ENCODE assay signal across 14 mouse cellular contexts in genomic region chr5:125443335-125443734, GRCm38 (mm10). TPM values are rescaled to one million over a fixed set of nuclear protein-coding genes. Genes with fewer than 3 reads are reported as not detected.
A peak's percentile ranks its signal among the peaks of the same experiment; 100 is the strongest.
DNase-seq lines count a peak whose midpoint lies in the region; ATAC-seq and TF ChIP-seq lines count a peak whose summit lies in the region.
"Had no signal": no experiment of that assay in that cellular context is flagged by ENCODE, and none has a peak within 500 bp of the region (broad histone marks: within the 10 kb centered on the region; RNA-seq: fewer than 3 reads in every experiment).

No protein-coding gene starts in this region.

- TF ChIP-seq POLR2A in liver, adult 2 months (IDR thresholded peaks at IDR 0.05; ENCODE audit: extremely low read depth, insufficient read depth, low read length) = no peak
- no peak for TF ChIP-seq POLR2A in MEL (IDR thresholded peaks at IDR 0.05; ENCODE audit: control insufficient read depth in 1 of 2, insufficient read depth in 1 of 2, low read depth in 1 of 2, low read length in 2 of 2, poor library complexity in 1 of 2)

- no peak overlapping the region for H3K4me3 ChIP-seq in gastrocnemius, adult 2 months
- H3K4me3 ChIP-seq in liver, adult 2 months (ENCODE audit: insufficient read depth, low read depth, low read length) = no peak overlapping the region
- peak overlapping the region; percentile 89 to 98 for H3K4me3 ChIP-seq in MEL (ENCODE audit: control insufficient read depth in 1 of 2, insufficient read depth in 1 of 2, low read depth in 2 of 2, low read length in 2 of 2)
- no peak overlapping the region for H3K4me3 ChIP-seq in liver, postnatal 0 days (ENCODE audit: low read depth, low read length)

- no peak for ATAC-seq in liver, postnatal 0 days
- ATAC-seq: forebrain, embryonic 16.5 days had no signal

- intact Hi-C loops in gastrocnemius, adult 2 months (cut with DNase I) = no loop called here
- intact Hi-C loops in gastrocnemius, postnatal 36 days (cut with DNase I) = no loop called here

- no peaks in the 10 kb centered on the region for H3K27me3 ChIP-seq in liver, adult 2 months (ENCODE audit: control insufficient read depth, insufficient read depth, low read length)
- no peaks in the 10 kb centered on the region for H3K27me3 ChIP-seq in MEL (ENCODE audit: control insufficient read depth in 1 of 2, insufficient read depth in 2 of 2, low read length in 2 of 2)
- H3K27me3 ChIP-seq in liver, postnatal 0 days (ENCODE audit: insufficient read depth, low read length) = no peaks in the 10 kb centered on the region

- WGBS in liver, adult 2 months = 91% methylated on average over 5 of the region's 5 CpGs
- WGBS in liver, postnatal 0 days (ENCODE audit: insufficient replicate concordance) = 76% methylated on average over 5 of the region's 5 CpGs

- peaks cover 7% of the 10 kb centered on the region; the same call in 1 of the 2 replicates for H3K4me1 ChIP-seq in liver, adult 2 months (ENCODE audit: control insufficient read depth, insufficient read depth, low read length)
- H3K4me1 ChIP-seq in MEL (ENCODE audit: control insufficient read depth in 1 of 2, insufficient read depth in 2 of 2, low read length in 2 of 2) = peaks cover 14 to 29% of the 10 kb centered on the region in 2 experiments
- H3K4me1 ChIP-seq in liver, postnatal 0 days (ENCODE audit: insufficient read depth) = peaks cover 32% of the 10 kb centered on the region

- H3K27ac ChIP-seq in gastrocnemius, adult 2 months = no peak overlapping the region
- no peak overlapping the region for H3K27ac ChIP-seq in liver, adult 2 months (replicated peaks; ENCODE audit: insufficient read depth, low read depth, low read length)
- peak overlapping the region; percentile 84 for H3K27ac ChIP-seq in MEL (ENCODE audit: control insufficient read depth, low read depth, low read length)
- no peak overlapping the region for H3K27ac ChIP-seq in liver, postnatal 0 days (ENCODE audit: low read depth)

- H3K4me2 ChIP-seq in liver, postnatal 0 days (ENCODE audit: low read depth, low read length) = 0 out of 2 replicates have a peak overlapping the region, but pooled peaks have one; percentile 96

- peak; percentile 34 for TF ChIP-seq RAD21 in MEL (IDR thresholded peaks at IDR 0.05; ENCODE audit: low read depth, low read length)

- no peaks in the 10 kb centered on the region for H3K36me3 ChIP-seq in liver, adult 2 months (ENCODE audit: control insufficient read depth, insufficient read depth, low read length)
- H3K36me3 ChIP-seq in MEL (ENCODE audit: control insufficient read depth in 1 of 2, insufficient read depth in 2 of 2, low read length in 2 of 2) = peaks cover 10 to 34% of the 10 kb centered on the region in 2 experiments
- no peaks in the 10 kb centered on the region for H3K36me3 ChIP-seq in liver, postnatal 0 days (replicated peaks; ENCODE audit: insufficient read depth, low read length)

- no peaks in the 10 kb centered on the region for H3K9me3 ChIP-seq in MEL (replicated peaks; ENCODE audit: insufficient read depth, low read length)
- H3K9me3 ChIP-seq in liver, postnatal 0 days (ENCODE audit: low read length) = no peaks in the 10 kb centered on the region
- H3K9me3 ChIP-seq: hindbrain, embryonic 10.5 days had no signal

- H3K9ac ChIP-seq in liver, adult 2 months (ENCODE audit: low read depth, low read length) = no peak overlapping the region
- H3K9ac ChIP-seq in MEL (ENCODE audit: control insufficient read depth, low read depth, low read length, poor library complexity, severe bottlenecking) = peak overlapping the region; percentile 96
- H3K9ac ChIP-seq in liver, postnatal 0 days (replicated peaks) = no peak overlapping the region

- no peak for TF ChIP-seq EP300 in MEL (IDR thresholded peaks at IDR 0.05; ENCODE audit: low read depth in 1 of 2, low read length in 2 of 2)
- no peak for TF ChIP-seq EP300 in liver, postnatal 0 days (IDR thresholded peaks at IDR 0.05; ENCODE audit: low read depth)

- peak; percentile 40 for TF ChIP-seq CTCF in gastrocnemius, adult 2 months (IDR thresholded peaks at IDR 0.05)
- peak; percentile 28; the same call in 1 of the 2 replicates for TF ChIP-seq CTCF in liver, adult 2 months (IDR thresholded peaks at IDR 0.05; ENCODE audit: low read depth, low read length)
- peak; percentile 45 to 58 (median 48) for TF ChIP-seq CTCF in MEL (IDR thresholded peaks at IDR 0.05 in 2 of 3, conservative IDR thresholded peaks at IDR 0.05 in 1 of 3; ENCODE audit: control insufficient read depth in 1 of 3, insufficient read depth in 1 of 3, low read depth in 2 of 3, low read length in 3 of 3, poor library complexity in 1 of 3, severe bottlenecking in 1 of 3)
- peak; percentile 57 for TF ChIP-seq CTCF in liver, postnatal 0 days (IDR thresholded peaks at IDR 0.05; ENCODE audit: low read depth)

- DNase-seq in gastrocnemius, adult 2 months = no peak
- DNase-seq in gastrocnemius, postnatal 36 days = no peak
- DNase-seq in liver, adult 2 months (ENCODE audit: extremely low read depth, low read depth, low spot score) = no peak
- DNase-seq in liver (no peak), MEL (ENCODE audit: low read depth, low spot score) (peak; percentile 56)
- no peak for DNase-seq in liver, postnatal 0 days
- DNase-seq in adrenal gland, adult 8-10 months = no peak
- DNase-seq in cerebellum, postnatal 10 days = no peak
- DNase-seq: cerebellum, postnatal 36 days; layer of hippocampus, postnatal 36 days; spleen, adult 18-20 months; thymus, adult 18-20 months had no signal

- H3K79me2 ChIP-seq in liver, adult 2 months (ENCODE audit: control insufficient read depth, insufficient read depth, low read length) = peaks cover 8% of the 10 kb centered on the region; the same call in 1 of the 2 replicates
- peaks cover 65% of the 10 kb centered on the region for H3K79me2 ChIP-seq in MEL (ENCODE audit: control insufficient read depth, insufficient read depth, low read length, poor library complexity)

TF ChIP-seq in MEL, 35 proteins besides CTCF, POLR2A, EP300 and RAD21 (continues in another document):
- peak; percentile 89 for TF ChIP-seq MYC (IDR thresholded peaks at IDR 0.05; ENCODE audit: low read depth, low read length)
- no peak for TF ChIP-seq MXI1 (IDR thresholded peaks at IDR 0.05; ENCODE audit: low read depth, low read length)
- no peak for TF ChIP-seq USF1 (IDR thresholded peaks at IDR 0.05; ENCODE audit: low read depth, low read length)
- peak; percentile 32 for TF ChIP-seq SMC3 (IDR thresholded peaks at IDR 0.05; ENCODE audit: low read depth, low read length)
- no peak for TF ChIP-seq CHD2 (IDR thresholded peaks at IDR 0.05; ENCODE audit: low read length)

RNA-seq across cellular contexts. Expression of gene Bri3bp, which starts 2.0 kb away (rescaled TPM):
- total RNA-seq in gastrocnemius, adult 2 months (2021) = 1 to 10 TPM; 2.5 to 3.9 TPM
- total RNA-seq in gastrocnemius, postnatal 36 days (2021) = 1 to 10 TPM; 3.8 to 4.0 TPM
- 7.7 and 8.8 TPM in 2 replicates for total RNA-seq in liver, adult 2 months (2014; rRNA removed)
- polyA plus RNA-seq in liver, adult 2 months (2012; rRNA removed) = 18.3 and 23.0 TPM in 2 replicates
- 87.6 and 88.6 TPM in 2 replicates for total RNA-seq in MEL (2012; rRNA removed)
- 100 to 1,000 TPM in 1 of 2 experiments, 10 to 100 TPM in 1; 73.7 to 264 TPM for polyA plus RNA-seq in MEL (2012; ENCODE audit: insufficient read depth in 1 of 2, insufficient read length in 2 of 2, low read depth in 1 of 2, low replicate concordance in 2 of 2, missing spikeins in 1 of 2)
- 20.2 and 20.9 TPM in 2 replicates for polyA plus RNA-seq in liver, postnatal 0 days (2015; fragmentation: Nextera tagmentation; extraction: Ambion mirVana)
- total RNA-seq in adrenal gland, adult 8-10 months (2022) = 10 to 100 TPM; 27.8 to 35.6 (median 31.6) TPM

RNA-seq across cellular contexts. Expression of gene Dhx37, which starts 9.4 kb away (rescaled TPM):
- total RNA-seq in gastrocnemius, adult 2 months (2021) = 1 to 10 TPM; 4.3 to 4.4 TPM
- total RNA-seq in gastrocnemius, postnatal 36 days (2021) = 1 to 10 TPM; 3.4 to 4.3 TPM
- 3.8 and 5.6 TPM in 2 replicates for total RNA-seq in liver, adult 2 months (2014; rRNA removed)
- 12.0 and 14.0 TPM in 2 replicates for polyA plus RNA-seq in liver, adult 2 months (2012; rRNA removed)
- 26.0 and 27.4 TPM in 2 replicates for total RNA-seq in MEL (2012; rRNA removed)
- 100 to 1,000 TPM in 1 of 2 experiments, 10 to 100 TPM in 1; 55.3 to 549 TPM for polyA plus RNA-seq in MEL (2012; ENCODE audit: insufficient read depth in 1 of 2, insufficient read length in 2 of 2, low read depth in 1 of 2, low replicate concordance in 2 of 2, missing spikeins in 1 of 2)
- polyA plus RNA-seq in liver, postnatal 0 days (2015; fragmentation: Nextera tagmentation; extraction: Ambion mirVana) = 3.3 and 3.4 TPM in 2 replicates
- 10 to 100 TPM; 19.1 to 22.1 (median 19.9) TPM for total RNA-seq in adrenal gland, adult 8-10 months (2022)

RNA-seq across cellular contexts. Expression of gene Aacs, which starts 32.3 kb away (rescaled TPM):
- 1 to 10 TPM; 2.8 to 3.3 TPM for total RNA-seq in gastrocnemius, adult 2 months (2021)
- total RNA-seq in gastrocnemius, postnatal 36 days (2021) = 1 to 10 TPM; 2.5 to 3.8 TPM
- total RNA-seq in liver, adult 2 months (2014; rRNA removed) = 29.3 and 40.9 TPM in 2 replicates
- polyA plus RNA-seq in liver, adult 2 months (2012; rRNA removed) = 66.8 and 190 TPM in 2 replicates
- total RNA-seq in MEL (2012; rRNA removed) = 32.8 and 34.9 TPM in 2 replicates
- 10 to 100 TPM in 1 of 2 experiments, not detected in 1; 79.5 TPM for polyA plus RNA-seq in MEL (2012; ENCODE audit: insufficient read depth in 1 of 2, insufficient read length in 2 of 2, low read depth in 1 of 2, low replicate concordance in 2 of 2, missing spikeins in 1 of 2)
- polyA plus RNA-seq in liver, postnatal 0 days (2015; fragmentation: Nextera tagmentation; extraction: Ambion mirVana) = 3.8 and 4.6 TPM in 2 replicates
- total RNA-seq in adrenal gland, adult 8-10 months (2022) = 10 to 100 TPM; 44.9 to 73.7 (median 53.8) TPM

RNA-seq across cellular contexts. Expression of gene Ubc, which starts 53.3 kb away (rescaled TPM):
- 1,000 to 10,000 TPM; 1,479 to 2,293 TPM for total RNA-seq in gastrocnemius, adult 2 months (2021)
- total RNA-seq in gastrocnemius, postnatal 36 days (2021) = 1,000 to 10,000 TPM; 1,061 to 1,578 TPM
- total RNA-seq in liver, adult 2 months (2014; rRNA removed) = 634 and 1,049 TPM in 2 replicates
- 990 and 1,297 TPM in 2 replicates for polyA plus RNA-seq in liver, adult 2 months (2012; rRNA removed)
- total RNA-seq in MEL (2012; rRNA removed) = 511 and 526 TPM in 2 replicates
- 1,000 to 10,000 TPM in 1 of 2 experiments, 100 to 1,000 TPM in 1; 113 to 1,075 TPM for polyA plus RNA-seq in MEL (2012; ENCODE audit: insufficient read depth in 1 of 2, insufficient read length in 2 of 2, low read depth in 1 of 2, low replicate concordance in 2 of 2, missing spikeins in 1 of 2)
- 369 and 531 TPM in 2 replicates for polyA plus RNA-seq in liver, postnatal 0 days (2015; fragmentation: Nextera tagmentation; extraction: Ambion mirVana)
- 1,000 to 10,000 TPM; 1,164 to 1,564 (median 1,502) TPM for total RNA-seq in adrenal gland, adult 8-10 months (2022)

RNA-seq across cellular contexts. Expression of gene Gm10382, which starts 54.2 kb away (rescaled TPM):
- not detected for total RNA-seq in gastrocnemius, adult 2 months (2021)
- total RNA-seq in gastrocnemius, postnatal 36 days (2021) = under 1 TPM in 1 of 2 experiments, not detected in 1; 0.20 TPM
- total RNA-seq in liver, adult 2 months (2014; rRNA removed) = 0.13 TPM in 1 of 2 replicates, not detected in the other
- polyA plus RNA-seq in liver, adult 2 months (2012; rRNA removed) = 0.16 and 0.24 TPM in 2 replicates
- total RNA-seq in MEL (2012; rRNA removed) = 0.65 TPM in 2 replicates
- under 1 TPM in 1 of 2 experiments, not detected in 1; 0.96 TPM for polyA plus RNA-seq in MEL (2012; ENCODE audit: insufficient read depth in 1 of 2, insufficient read length in 2 of 2, low read depth in 1 of 2, low replicate concordance in 2 of 2, missing spikeins in 1 of 2)
- 0.17 and 0.18 TPM in 2 replicates for polyA plus RNA-seq in liver, postnatal 0 days (2015; fragmentation: Nextera tagmentation; extraction: Ambion mirVana)
- total RNA-seq in adrenal gland, adult 8-10 months (2022) = under 1 TPM in 3 of 4 experiments, not detected in 1; 0.41 to 0.48 (median 0.45) TPM
- total RNA-seq: layer of hippocampus, postnatal 36 days had no signal

Comparison
In these comparisons a context has a peak if more than half of its experiments do, and no peak if none do; other contexts are left out.
1. H3K4me3 ChIP-seq: peak in MEL (2 of 2); none in gastrocnemius, adult 2 months (single experiment), liver, adult 2 months (single experiment) and liver, postnatal 0 days (single experiment).
2. Peak in every context shown above with its lines, with median percentiles within 50 percentile points of each other: CTCF ChIP-seq.